Comparison of ENCODE assay signal across 8 mouse cellular contexts in the genomic region with DNA sequence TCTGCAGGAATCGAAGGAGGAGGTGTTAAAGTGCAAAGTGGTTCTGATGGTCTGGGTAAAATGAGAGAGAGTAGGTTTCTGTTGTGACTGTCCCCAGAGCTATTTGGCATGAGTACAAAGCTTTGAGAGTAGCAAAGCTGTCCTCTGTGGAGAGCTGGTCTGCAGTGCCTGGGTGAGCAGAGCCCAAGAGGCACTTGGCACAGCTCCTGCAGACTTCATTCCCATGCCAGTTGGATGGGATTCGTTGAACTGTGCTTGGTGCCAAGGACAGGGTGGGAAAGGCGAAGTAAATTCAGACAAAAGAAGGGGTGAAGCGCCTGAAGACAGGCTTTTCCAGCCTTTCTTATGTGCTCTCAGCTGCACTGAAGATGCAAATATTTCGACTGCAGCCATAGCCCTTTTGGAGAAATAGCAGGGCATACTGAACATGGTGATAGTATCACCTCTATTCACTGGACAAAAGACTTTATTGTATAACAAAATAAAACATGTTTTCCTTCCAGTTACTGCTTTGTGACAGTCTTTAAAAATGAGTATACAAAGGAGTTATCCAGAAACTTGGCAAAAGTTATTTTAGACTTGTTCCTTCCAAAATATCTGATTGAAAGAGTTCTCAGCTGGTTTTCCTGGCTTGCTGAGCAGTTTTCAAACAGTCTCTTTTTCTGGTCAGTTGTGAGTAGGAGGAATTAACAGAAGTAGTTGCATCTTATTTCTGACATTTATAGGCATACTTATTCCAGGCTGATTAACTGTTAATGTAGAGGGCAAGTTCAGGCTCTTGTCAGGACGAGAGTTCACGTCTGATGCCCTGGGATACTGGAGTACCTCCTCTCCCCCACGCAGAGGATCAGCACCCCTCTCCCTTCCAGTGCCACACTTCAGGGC. TPM values are rescaled to one million over a fixed set of nuclear protein-coding genes. Genes with fewer than 3 reads are reported as not detected.
DNase-seq lines count a peak whose midpoint lies in the region; ATAC-seq and TF ChIP-seq lines count a peak whose summit lies in the region.

No protein-coding gene starts in this region.

- H3K4me2 ChIP-seq in kidney, embryonic 16.5 days (replicated peaks; ENCODE audit: low read depth, low read length), result no peak overlapping the region
- H3K4me2 ChIP-seq in heart, embryonic 15.5 days, result no peak overlapping the region
- H3K4me2 ChIP-seq in intestine, postnatal 0 days (replicated peaks; ENCODE audit: low read depth), result no peak overlapping the region

- no peak overlapping the region for H3K4me3 ChIP-seq in kidney, embryonic 16.5 days (ENCODE audit: low read length)
- H3K4me3 ChIP-seq in heart, embryonic 15.5 days, result no peak overlapping the region
- no peak overlapping the region for H3K4me3 ChIP-seq in intestine, postnatal 0 days (ENCODE audit: low read depth, low read length)

- H3K36me3 ChIP-seq in kidney, embryonic 16.5 days (ENCODE audit: insufficient read depth, low read length), result no peaks in the 10 kb centered on the region
- H3K36me3 ChIP-seq in heart, embryonic 15.5 days, result no peaks in the 10 kb centered on the region
- H3K36me3 ChIP-seq in intestine, postnatal 0 days (ENCODE audit: control insufficient read depth, insufficient read depth), result no peaks in the 10 kb centered on the region

- peak; percentile 10 for DNase-seq in kidney, postnatal 14 days
- peak; percentile 56 for DNase-seq in cerebellum, adult 9-10 months
- peak; percentile 46 to 56 for DNase-seq in left cerebral cortex, postnatal 36 days (ENCODE audit: low spot score in 2 of 2)
- DNase-seq in right cerebral cortex, postnatal 36 days (ENCODE audit: low spot score in 2 of 2), result peak; percentile 33 to 41

- H3K9me3 ChIP-seq in kidney, embryonic 16.5 days (ENCODE audit: low read length), result no peaks in the 10 kb centered on the region
- no peaks in the 10 kb centered on the region for H3K9me3 ChIP-seq in heart, embryonic 15.5 days (replicated peaks)
- H3K9me3 ChIP-seq in intestine, postnatal 0 days (ENCODE audit: control insufficient read depth), result no peaks in the 10 kb centered on the region

- intact Hi-C loops in left cerebral cortex, postnatal 36 days (cut with DNase I), result no loop called here

- H3K9ac ChIP-seq in kidney, embryonic 16.5 days (replicated peaks; ENCODE audit: low read length), result no peak overlapping the region
- no peak overlapping the region for H3K9ac ChIP-seq in heart, embryonic 15.5 days
- H3K9ac ChIP-seq in intestine, postnatal 0 days (ENCODE audit: low read depth, low read length), result no peak overlapping the region

- ATAC-seq in kidney, embryonic 16.5 days (ENCODE audit: low FRiP score, low TSS enrichment), result no peak
- ATAC-seq in heart, embryonic 15.5 days (replicated peaks; ENCODE audit: insufficient number of reproducible peaks, insufficient read depth, low FRiP score, low read depth), result peak; percentile 77
- no peak for ATAC-seq in activated CD4-positive, CD25-positive, alpha-beta regulatory T cell, adult 4 months
- ATAC-seq in intestine, postnatal 0 days, result no peak

- H3K4me1 ChIP-seq in kidney, embryonic 16.5 days (ENCODE audit: insufficient read depth, low read length), result no peaks in the 10 kb centered on the region
- peaks cover 5% of the 10 kb centered on the region; the same call in 1 of the 2 replicates for H3K4me1 ChIP-seq in heart, embryonic 15.5 days (replicated peaks)
- H3K4me1 ChIP-seq in intestine, postnatal 0 days (replicated peaks; ENCODE audit: control insufficient read depth, insufficient read depth, low read length), result no peaks in the 10 kb centered on the region

- WGBS in kidney, embryonic 16.5 days, result 57% methylated on average over 8 of the region's 8 CpGs
- WGBS in heart, embryonic 15.5 days, result 50% methylated on average over 8 of the region's 8 CpGs
- WGBS in intestine, postnatal 0 days, result 71% methylated on average over 8 of the region's 8 CpGs

- no peaks in the 10 kb centered on the region for H3K27me3 ChIP-seq in kidney, embryonic 16.5 days (ENCODE audit: insufficient read depth, low read length)
- H3K27me3 ChIP-seq in heart, embryonic 15.5 days, result no peaks in the 10 kb centered on the region
- H3K27me3 ChIP-seq in intestine, postnatal 0 days (replicated peaks; ENCODE audit: control insufficient read depth, insufficient read depth, low read length), result no peaks in the 10 kb centered on the region

- H3K27ac ChIP-seq in kidney, embryonic 16.5 days (ENCODE audit: low read length), result no peak overlapping the region
- peak overlapping the region; percentile 34; the same call in 1 of the 2 replicates for H3K27ac ChIP-seq in heart, embryonic 15.5 days
- H3K27ac ChIP-seq in intestine, postnatal 0 days (ENCODE audit: low read depth, low read length), result no peak overlapping the region

- TF ChIP-seq CTCF in intestine, postnatal 0 days (IDR thresholded peaks at IDR 0.05; ENCODE audit: low read depth), result no peak

RNA-seq across cellular contexts. Expression of a gene that starts 48.9 kb away (rescaled TPM):
- polyA plus RNA-seq in kidney, embryonic 16.5 days (2015; fragmentation: Nextera tagmentation; extraction: Ambion mirVana), result 90.2 and 98.0 TPM in 2 replicates
- polyA plus RNA-seq in heart, embryonic 15.5 days (2015; fragmentation: Nextera tagmentation; extraction: Ambion mirVana), result 60.8 and 68.0 TPM in 2 replicates
- 10 to 100 TPM; 36.6 to 39.8 TPM for total RNA-seq in left cerebral cortex, postnatal 36 days (2021)
- polyA plus RNA-seq in activated CD4-positive, CD25-positive, alpha-beta regulatory T cell, adult 4 months (2017; shearing (Covaris generic)), result 100 to 1,000 TPM in 1 of 2 experiments, 10 to 100 TPM in 1; 75.8 to 109 TPM
- polyA plus RNA-seq in intestine, postnatal 0 days (2015; fragmentation: Nextera tagmentation; extraction: Ambion mirVana), result 101 and 106 TPM in 2 replicates
